Mouse (Mus musculus) heart, embryonic 13.5 days (tissue): ENCODE measurements around the gene Dcaf1. TPM values are rescaled to one million over a fixed set of nuclear protein-coding genes. Genes with fewer than 3 reads are reported as not detected.

Source experiments
- ATAC-seq: fragments of 200-750 bp; cut with Nextera tagmentation; 2 replicates; pipeline ENCODE4 v1.8.0; 2017; ENCODE audit warnings: moderate TSS enrichment; ENCODE audit not compliant: insufficient number of reproducible peaks, low FRiP score, low TSS enrichment; ENCODE audit errors: extremely low read depth
- H3K27ac ChIP-seq: fragments of 300-500 bp; sonication (generic); replicated peaks from 2 replicates; pipeline ENCODE4 v1.5.1; 2015; ENCODE audit warnings: moderate library complexity, mild to moderate bottlenecking, inconsistent platforms
- H3K27me3 ChIP-seq: fragments of 300-500 bp; sonication (generic); replicated peaks from 2 replicates; pipeline ENCODE4 v1.6.1; 2015; ENCODE audit warnings: mild to moderate bottlenecking, inconsistent platforms
- H3K36me3 ChIP-seq: fragments of 300-500 bp; sonication (generic); 2 replicates; pipeline ENCODE4 v1.6.1; 2015; ENCODE audit warnings: mild to moderate bottlenecking, inconsistent platforms
- H3K4me1 ChIP-seq: fragments of 300-500 bp; sonication (generic); 2 replicates; pipeline ENCODE4 v1.6.1; 2015; ENCODE audit warnings: inconsistent platforms
- H3K4me2 ChIP-seq: fragments of 300-500 bp; sonication (generic); 2 replicates; pipeline ENCODE4 v1.6.1; 2015; ENCODE audit warnings: inconsistent platforms, mild to moderate bottlenecking, moderate library complexity
- H3K4me3 ChIP-seq: fragments of 300-500 bp; sonication (generic); 2 replicates; pipeline ENCODE4 v1.5.1; 2015; ENCODE audit warnings: moderate library complexity, mild to moderate bottlenecking, inconsistent platforms
- H3K9ac ChIP-seq: fragments of 300-500 bp; sonication (generic); 2 replicates; pipeline ENCODE4 v1.6.1; 2015; ENCODE audit warnings: inconsistent platforms, mild to moderate bottlenecking, moderate library complexity
- H3K9me3 ChIP-seq: fragments of 300-500 bp; sonication (generic); 2 replicates; pipeline ENCODE4 v1.6.1; 2016; ENCODE audit warnings: inconsistent platforms
- WGBS: fragments of 180-500 bp; shearing (Covaris S2); methylation state at CpG from one replicate; pipeline ENCODE4 v1.1.7; 2015; ENCODE audit warnings: mixed read lengths; 5-methylcytosine and 5-hydroxymethylcytosine counted together
- polyA plus RNA-seq: library from polyadenylated mRNA; unstranded; fragments of >200 nt; fragmentation: Nextera tagmentation; extraction: Ambion mirVana; gene quantifications from 2 replicates; pipeline ENCODE4 v1.2.1, GENCODE M21; 2015

Gene Dcaf1
- polyA plus RNA-seq, 1 experiment from 2014 or later, result 15.6 TPM

DNA sequence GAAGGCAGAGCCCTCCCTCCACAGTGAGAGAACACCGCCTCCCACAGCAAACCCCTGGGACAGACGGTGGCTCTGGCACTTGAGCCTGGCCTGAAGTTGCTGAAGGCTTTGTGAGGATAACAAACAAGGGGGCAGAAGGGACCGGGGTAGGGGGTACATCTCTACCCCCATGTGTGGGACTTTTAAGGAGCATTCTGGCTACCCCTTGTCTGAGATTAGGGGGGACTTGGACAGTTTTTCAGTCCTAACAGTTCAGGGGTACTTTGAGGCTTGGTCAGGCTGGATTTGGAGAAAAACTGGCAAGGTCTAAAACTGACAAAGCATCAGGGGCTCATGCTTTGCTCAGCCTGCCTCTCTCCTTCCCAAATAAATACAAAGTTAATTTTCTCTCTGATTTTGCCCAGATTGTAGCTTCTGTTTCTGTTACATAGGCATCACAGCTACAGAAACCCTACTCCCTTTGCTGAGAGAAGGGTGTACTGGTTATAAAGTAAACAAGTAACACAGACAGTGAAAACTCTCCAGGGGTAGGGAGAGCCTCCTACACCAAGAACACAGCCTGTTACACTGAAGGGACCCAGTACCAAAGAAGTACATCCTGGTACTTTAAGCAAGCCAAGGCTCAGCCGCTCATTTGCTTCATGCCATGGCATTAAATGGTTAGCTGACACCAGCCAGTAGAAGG is 59.5 kb downstream of the Dcaf1 start:
- Histone ChIP-seq H3K36me3 (peaks cover 88% of the 10 kb centered on the region), H3K4me3 (no peak overlapping the region), H3K27ac (no peak overlapping the region), H3K4me1 (peaks cover 48% of the 10 kb centered on the region), H3K4me2 (no peak overlapping the region), H3K9ac (no peak overlapping the region), H3K9me3 (no peaks in the 10 kb centered on the region), H3K27me3 (no peaks in the 10 kb centered on the region)
- ATAC-seq, result no peak
- WGBS, result 62% methylated on average over 4 of the region's 4 CpGs

DNA sequence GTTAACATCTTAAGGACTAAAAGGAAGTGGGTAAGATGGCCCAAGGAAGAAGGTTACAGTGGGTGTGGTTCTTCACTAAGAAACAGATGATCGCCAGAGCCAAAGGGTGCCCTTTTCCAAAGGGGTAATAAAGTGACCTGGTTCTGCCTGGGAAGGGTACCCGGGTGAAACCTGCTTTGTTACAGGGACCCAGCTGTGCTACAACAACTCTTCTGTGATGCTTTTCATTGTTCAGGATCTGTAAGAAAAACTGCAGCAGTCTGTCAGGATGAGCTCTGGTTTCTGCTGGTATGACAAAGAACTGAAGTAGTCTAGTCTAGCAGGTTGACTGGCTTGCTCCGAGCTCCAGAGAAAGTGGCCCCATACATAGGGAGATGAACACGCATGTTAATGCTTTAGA is 60.5 kb downstream of the Dcaf1 start:
- H3K9ac ChIP-seq, result no peak overlapping the region
- peaks cover 48% of the 10 kb centered on the region for H3K4me1 ChIP-seq
- no peak overlapping the region for H3K27ac ChIP-seq
- H3K4me3 ChIP-seq, result no peak overlapping the region
- no peaks in the 10 kb centered on the region for H3K27me3 ChIP-seq
- no peaks in the 10 kb centered on the region for H3K9me3 ChIP-seq
- H3K4me2 ChIP-seq, result no peak overlapping the region
- peaks cover 78% of the 10 kb centered on the region for H3K36me3 ChIP-seq
- 82% methylated on average over 4 of the region's 4 CpGs for WGBS
- ATAC-seq, result no peak

DNA sequence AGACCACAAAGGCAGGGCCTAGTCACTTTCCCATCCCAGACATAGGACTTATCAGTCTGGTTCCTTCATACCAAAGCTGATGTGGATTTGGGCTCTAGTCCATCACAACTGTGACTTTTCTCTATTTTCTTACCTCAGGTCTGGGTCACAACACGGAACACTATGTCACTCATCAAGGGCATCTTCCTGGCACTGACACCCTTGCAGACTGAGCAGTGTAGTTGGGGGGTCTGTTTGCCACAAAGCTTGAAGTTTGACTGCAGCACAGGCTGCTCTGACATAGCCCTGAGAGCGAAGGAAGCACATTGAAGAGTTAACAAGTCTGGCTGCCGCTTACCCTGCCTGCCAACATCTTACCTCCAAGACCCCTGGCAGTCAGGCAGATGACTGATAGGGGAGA is 61.4 kb downstream of the Dcaf1 start:
- Histone ChIP-seq H3K4me2 (peak overlapping the region; percentile 100), H3K9ac (peak overlapping the region; percentile 65), H3K9me3 (no peaks in the 10 kb centered on the region), H3K4me1 (peaks cover 56% of the 10 kb centered on the region), H3K27ac (no peak overlapping the region), H3K36me3 (peaks cover 76% of the 10 kb centered on the region), H3K27me3 (no peaks in the 10 kb centered on the region), H3K4me3 (peak overlapping the region; percentile 17; the same call in 1 of the 2 replicates)
- no peak for ATAC-seq
- WGBS, result 68% methylated on average over 3 of the region's 3 CpGs

DNA sequence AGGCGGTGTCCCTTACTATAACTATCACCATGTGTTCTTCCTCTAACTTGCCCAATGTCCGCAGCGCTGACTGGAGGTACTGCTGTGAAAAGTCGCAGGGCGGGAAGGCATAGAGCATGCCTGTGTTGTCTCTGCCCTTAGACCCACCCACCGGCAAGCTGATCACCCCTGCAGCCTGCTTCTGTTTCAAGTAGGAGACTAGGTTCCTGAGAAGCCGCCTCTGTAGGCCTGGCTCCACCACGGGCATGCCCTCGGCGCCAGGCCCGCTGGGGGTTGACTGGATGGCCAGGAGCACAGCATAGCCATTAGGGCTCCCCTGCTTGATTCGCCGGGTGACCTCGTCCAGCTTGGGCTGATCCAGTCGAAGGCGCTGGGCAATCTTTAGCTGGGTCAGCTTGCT is 62.6 kb downstream of the Dcaf1 start:
- Histone ChIP-seq H3K4me3 (peak overlapping the region; percentile 97), H3K36me3 (peaks cover 76% of the 10 kb centered on the region), H3K9me3 (no peaks in the 10 kb centered on the region), H3K4me2 (peak overlapping the region; percentile 100), H3K27ac (no peak overlapping the region), H3K9ac (peak overlapping the region; percentile 98), H3K4me1 (peaks cover 66% of the 10 kb centered on the region), H3K27me3 (no peaks in the 10 kb centered on the region)
- ATAC-seq, result no peak
- WGBS, result 34% methylated on average over 16 of the region's 16 CpGs

DNA sequence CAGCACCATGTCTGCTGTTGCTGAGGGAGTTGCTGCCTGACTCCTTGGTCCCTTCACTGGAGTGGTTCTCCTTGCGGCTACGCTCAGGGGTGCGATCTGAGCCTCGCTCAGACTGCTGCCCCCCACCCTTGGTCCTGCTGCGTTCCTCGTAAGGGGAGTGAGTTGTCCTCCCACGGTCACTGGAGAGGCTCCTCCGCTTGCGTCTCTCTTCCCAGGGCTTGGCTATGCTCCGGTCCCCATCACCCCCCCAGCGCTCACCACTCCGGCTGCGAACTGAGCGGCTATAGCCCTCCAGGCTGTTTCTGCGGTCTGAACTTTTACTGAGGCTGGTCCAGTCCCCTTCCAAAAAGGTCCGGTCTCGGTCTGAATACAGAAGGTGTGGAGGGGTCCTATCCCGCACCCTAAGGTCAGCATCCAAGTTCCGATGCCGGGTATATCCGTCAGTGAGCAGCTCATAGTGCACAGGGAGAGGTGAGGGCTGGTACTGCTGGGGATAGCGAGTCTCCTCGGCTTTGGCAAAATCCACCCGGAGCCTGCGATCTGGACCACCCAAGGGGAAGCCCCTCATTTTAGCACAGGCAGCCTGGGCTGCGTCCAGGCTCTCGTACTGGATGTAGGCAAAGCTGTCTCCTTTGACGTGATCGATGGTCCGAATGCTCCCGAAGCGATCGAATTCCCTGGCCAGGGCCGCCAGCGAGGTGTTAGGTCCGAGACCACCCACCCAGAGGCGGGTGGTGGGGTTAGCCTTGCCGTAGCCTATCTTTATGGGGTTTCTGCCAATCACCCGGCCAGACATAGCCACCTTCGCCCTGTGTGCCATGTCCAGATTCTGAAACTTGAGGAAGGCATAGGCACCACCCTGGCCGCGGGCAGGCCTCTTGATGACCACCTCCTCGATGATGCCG is 63.6 kb downstream of the Dcaf1 start:
- H3K27ac ChIP-seq, result no peak overlapping the region
- peaks cover 69% of the 10 kb centered on the region for H3K4me1 ChIP-seq
- 24% methylated on average over 44 of the region's 44 CpGs for WGBS
- ATAC-seq, result no peak
- no peaks in the 10 kb centered on the region for H3K9me3 ChIP-seq
- peak overlapping the region; percentile 97 for H3K4me3 ChIP-seq
- peak overlapping the region; percentile 100 for H3K4me2 ChIP-seq
- peak overlapping the region; percentile 98 for H3K9ac ChIP-seq
- no peaks in the 10 kb centered on the region for H3K27me3 ChIP-seq
- H3K36me3 ChIP-seq, result peaks cover 78% of the 10 kb centered on the region

DNA sequence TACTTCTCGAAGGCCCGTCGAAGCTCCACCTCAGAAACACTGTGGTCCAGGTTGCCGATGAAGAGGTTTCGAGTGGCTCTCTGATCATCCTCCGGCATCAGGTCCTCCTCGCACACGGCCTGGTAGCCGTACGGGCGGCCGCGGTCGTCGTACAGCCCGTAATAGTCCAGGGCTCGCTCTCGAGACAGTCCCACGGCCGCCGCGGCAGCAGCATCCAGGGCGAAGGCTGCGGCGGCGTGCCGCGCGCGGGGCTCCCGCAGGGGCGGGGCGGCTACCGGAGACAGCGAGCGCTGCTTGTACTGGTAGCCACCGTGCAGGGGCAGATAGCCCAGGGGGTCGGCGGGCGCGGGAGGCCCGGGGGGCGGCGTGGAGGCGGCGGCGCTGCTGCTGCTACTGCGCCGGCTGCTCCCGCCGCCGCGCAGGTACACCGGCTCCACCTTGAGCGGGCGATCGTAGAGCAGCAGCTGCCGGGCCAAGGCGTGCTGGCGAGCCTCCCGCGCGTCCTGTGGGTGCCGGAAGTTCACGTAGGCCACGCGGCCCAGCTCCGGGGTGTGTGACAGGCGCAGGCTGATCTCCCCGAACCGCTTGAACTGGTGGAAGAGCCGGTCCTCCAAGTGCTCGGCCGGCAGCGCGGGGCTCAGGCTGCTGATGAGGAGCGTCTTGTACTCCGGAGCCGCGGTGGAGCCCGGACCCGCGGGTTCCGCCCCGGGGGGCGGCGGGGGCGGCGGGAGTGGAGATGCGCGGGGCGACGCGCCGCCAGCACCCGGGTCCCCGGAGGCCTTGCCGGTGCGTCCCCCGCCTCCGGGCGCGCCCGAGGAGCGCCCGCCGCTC is 64.4 kb downstream of the Dcaf1 start:
- ATAC-seq, result no peak
- peak overlapping the region; percentile 100 for H3K4me2 ChIP-seq
- WGBS, result under 1% methylated on average over 103 of the region's 107 CpGs
- no peaks in the 10 kb centered on the region for H3K9me3 ChIP-seq
- no peaks in the 10 kb centered on the region for H3K27me3 ChIP-seq
- H3K36me3 ChIP-seq, result peaks cover 76% of the 10 kb centered on the region
- peak overlapping the region; percentile 98 for H3K9ac ChIP-seq
- peaks cover 77% of the 10 kb centered on the region for H3K4me1 ChIP-seq
- peak overlapping the region; percentile 97 for H3K4me3 ChIP-seq
- H3K27ac ChIP-seq, result peak overlapping the region; percentile 87

DNA sequence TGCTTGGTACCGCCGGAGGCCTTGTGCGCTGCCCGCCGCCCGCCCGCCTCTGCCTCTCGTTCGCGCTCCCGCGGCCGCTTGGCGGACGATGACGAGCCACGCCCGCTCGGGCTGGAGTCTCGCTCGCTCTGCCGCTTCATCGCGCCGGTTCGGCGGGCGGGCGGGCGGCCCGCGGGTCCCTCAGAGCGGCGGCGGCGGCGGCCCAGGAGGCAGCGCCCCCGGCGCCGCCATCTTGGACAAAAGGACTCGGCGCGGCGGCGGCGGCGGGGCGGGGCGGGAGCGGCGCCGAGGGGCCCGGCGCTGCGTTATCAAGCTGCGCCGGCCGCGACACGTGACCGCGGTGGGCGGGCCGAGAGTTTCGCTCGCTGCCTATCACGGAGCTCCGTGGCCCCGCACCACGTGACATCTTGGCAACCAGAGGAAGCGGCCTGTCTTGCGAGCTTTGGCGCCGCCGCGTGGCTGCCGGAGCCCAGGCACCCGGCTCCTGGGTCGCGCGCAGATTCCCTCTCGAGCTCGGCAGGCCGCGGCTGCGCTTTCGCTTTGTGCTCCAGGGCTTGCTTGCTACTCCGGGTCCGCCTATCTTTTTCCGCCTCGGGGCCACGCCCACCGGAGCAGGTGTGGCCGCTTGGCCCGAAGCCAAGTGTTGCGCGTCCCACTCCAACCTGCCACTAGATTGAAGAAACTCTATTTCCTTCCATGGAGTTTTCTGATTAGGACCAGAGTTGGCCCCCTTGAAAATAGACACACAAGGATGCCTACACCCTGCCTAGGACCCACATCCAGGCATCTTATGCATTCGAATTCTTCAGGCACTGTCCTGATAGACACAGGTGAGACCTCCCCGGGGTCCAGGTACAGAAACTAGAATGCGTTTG is 65.4 kb downstream of the Dcaf1 start, which contains the start of gene Rbm15b:
Gene Rbm15b (minus strand): TSS at position 601 of the 875 bp plus-strand sequence.
- no peaks in the 10 kb centered on the region for H3K27me3 ChIP-seq
- H3K4me3 ChIP-seq, result peak within 1 kb of the TSS; percentile 97
- no peaks in the 10 kb centered on the region for H3K9me3 ChIP-seq
- peaks cover 76% of the 10 kb centered on the region for H3K4me1 ChIP-seq
- peaks cover 66% of the 10 kb centered on the region for H3K36me3 ChIP-seq
- peak; percentile 72 for ATAC-seq
- peak within 1 kb of the TSS; percentile 100 for H3K4me2 ChIP-seq
- peak within 1 kb of the TSS; percentile 87 for H3K27ac ChIP-seq
- 2% methylated on average over 98 of the region's 101 CpGs for WGBS
- peak within 1 kb of the TSS; percentile 98 for H3K9ac ChIP-seq

DNA sequence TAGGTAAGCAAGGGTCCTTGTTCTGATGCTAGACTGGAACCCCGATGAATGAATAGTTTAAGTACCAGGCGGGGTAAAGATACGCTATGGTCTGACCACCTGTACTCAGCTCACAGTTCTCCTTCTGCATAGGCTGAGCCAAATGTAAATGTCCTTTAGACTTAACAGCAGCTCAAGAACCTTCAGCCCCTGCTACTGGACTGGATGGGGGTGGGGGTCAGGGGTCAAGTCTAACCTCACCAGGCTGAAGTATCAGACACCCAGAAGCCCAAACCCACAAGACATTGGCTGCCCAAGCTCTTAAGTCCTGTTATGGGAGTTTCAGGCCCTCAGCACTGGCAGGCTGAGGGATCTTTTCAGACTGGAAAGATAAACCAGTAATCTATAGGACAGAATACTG is 66.7 kb downstream of the Dcaf1 start:
- no peaks in the 10 kb centered on the region for H3K9me3 ChIP-seq
- H3K4me3 ChIP-seq, result no peak overlapping the region
- no peaks in the 10 kb centered on the region for H3K27me3 ChIP-seq
- H3K4me2 ChIP-seq, result no peak overlapping the region
- H3K9ac ChIP-seq, result no peak overlapping the region; the same call in 1 of the 2 replicates
- 0 out of 2 replicates have a peak overlapping the region, but pooled peaks have one; percentile 76 for H3K27ac ChIP-seq
- peaks cover 68% of the 10 kb centered on the region for H3K4me1 ChIP-seq
- 94% methylated on average over 3 of the region's 3 CpGs for WGBS
- no peak for ATAC-seq
- peaks cover 54% of the 10 kb centered on the region for H3K36me3 ChIP-seq

DNA sequence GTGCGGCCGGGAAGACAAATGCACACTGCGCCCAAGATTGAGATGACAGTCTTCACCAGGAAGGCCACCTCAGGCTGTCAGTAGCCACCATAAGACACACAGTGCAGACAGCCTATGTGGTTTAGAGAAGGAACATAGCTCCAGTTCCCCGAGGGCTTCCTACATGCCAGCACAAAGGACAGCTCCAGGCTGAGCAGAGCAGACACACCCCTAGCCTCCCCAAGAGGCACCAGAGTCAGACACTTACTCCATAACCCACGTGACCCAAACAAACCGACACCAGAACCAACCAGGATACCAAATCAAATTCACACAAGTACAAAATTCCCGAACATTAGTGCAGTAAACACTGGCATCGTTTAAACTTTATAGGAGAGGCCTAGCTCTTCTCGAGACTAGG is 67.6 kb downstream of the Dcaf1 start:
- no peaks in the 10 kb centered on the region for H3K27me3 ChIP-seq
- H3K4me2 ChIP-seq, result no peak overlapping the region
- peaks cover 46% of the 10 kb centered on the region for H3K36me3 ChIP-seq
- peak overlapping the region; percentile 92; the same call in 1 of the 2 replicates for H3K9ac ChIP-seq
- WGBS, result 85% methylated on average over 9 of the region's 9 CpGs
- no peak for ATAC-seq
- peaks cover 58% of the 10 kb centered on the region for H3K4me1 ChIP-seq
- no peak overlapping the region; the same call in 1 of the 2 replicates for H3K4me3 ChIP-seq
- H3K9me3 ChIP-seq, result no peaks in the 10 kb centered on the region
- H3K27ac ChIP-seq, result no peak overlapping the region

DNA sequence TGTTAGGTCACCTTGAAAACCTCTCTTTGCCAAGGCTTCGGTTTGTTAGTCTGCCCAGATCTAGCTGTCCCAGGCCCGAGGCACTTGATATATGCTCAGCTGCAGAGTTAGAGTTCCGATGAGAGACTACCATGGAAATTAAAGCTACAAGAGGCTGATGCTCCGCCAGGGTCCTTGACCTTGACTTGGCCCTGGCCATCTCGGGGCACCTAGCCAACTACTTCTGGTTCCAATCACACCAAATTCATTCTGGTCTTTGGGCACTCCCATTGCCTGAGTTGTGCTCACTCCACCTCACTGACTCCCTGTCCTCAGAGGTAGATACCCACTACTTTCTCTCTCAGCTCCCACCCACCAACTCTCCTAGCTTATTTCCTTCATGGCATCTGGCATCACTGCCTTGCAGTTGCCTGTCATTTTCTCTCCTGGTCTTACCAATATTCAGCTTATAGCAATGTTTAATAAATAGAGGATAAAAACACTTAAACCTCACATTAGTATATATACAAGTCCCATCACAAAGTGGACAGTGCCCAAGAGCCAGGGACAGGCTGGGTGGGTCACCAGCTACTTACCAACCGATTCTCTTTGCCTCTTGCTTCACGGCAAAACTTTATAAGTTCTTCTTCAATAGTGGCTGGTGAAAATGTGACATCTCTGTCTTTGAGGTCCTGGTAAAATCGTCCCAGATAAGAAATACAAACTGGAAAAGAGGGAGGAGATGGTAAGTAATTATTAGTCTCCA is 69.0 kb downstream of the Dcaf1 start:
- ATAC-seq, result no peak
- Histone ChIP-seq H3K4me2 (peak overlapping the region; percentile 71), H3K27ac (peak overlapping the region; percentile 84; the same call in 1 of the 2 replicates), H3K4me3 (peak overlapping the region; percentile 84), H3K9me3 (no peaks in the 10 kb centered on the region), H3K9ac (peak overlapping the region; percentile 92), H3K36me3 (peaks cover 35% of the 10 kb centered on the region), H3K4me1 (peaks cover 45% of the 10 kb centered on the region), H3K27me3 (no peaks in the 10 kb centered on the region; the same call in 1 of the 2 replicates)
- 48% methylated on average over 8 of the region's 8 CpGs for WGBS
